Mouse (Mus musculus) ES-Bruce4 (cell line): ENCODE results near the gene Colgalt1. TPM values are rescaled to one million over a fixed set of nuclear protein-coding genes. Genes with fewer than 3 reads are reported as not detected.
A peak's percentile ranks its signal among the peaks of the same experiment; 100 is the strongest.

Experiments
- H3K27ac ChIP-seq: 2 replicates; pipeline ENCODE4 v1.5.1; 2012; ENCODE audit warnings: low read length, inconsistent platforms; ENCODE audit not compliant: insufficient read depth
- H3K27me3 ChIP-seq: 2 replicates; pipeline ENCODE4 v1.6.1; 2012; ENCODE audit warnings: mild to moderate bottlenecking, low read length, inconsistent platforms; ENCODE audit not compliant: control insufficient read depth, poor library complexity, insufficient read depth, severe bottlenecking
- H3K36me3 ChIP-seq: 2 replicates; pipeline ENCODE4 v1.6.1; 2012; ENCODE audit warnings: inconsistent platforms, mild to moderate bottlenecking, low read length, moderate library complexity; ENCODE audit not compliant: control insufficient read depth, poor library complexity, insufficient read depth, severe bottlenecking
- H3K4me1 ChIP-seq: one replicate; pipeline ENCODE4 v1.8.1; 2011; ENCODE audit warnings: low read length; ENCODE audit not compliant: control insufficient read depth, insufficient read depth
- H3K4me3 ChIP-seq: 2 replicates; pipeline ENCODE4 v1.5.1; 2011; ENCODE audit warnings: low read depth, mild to moderate bottlenecking, low read length
- H3K9ac ChIP-seq: 2 replicates; pipeline ENCODE4 v1.6.1; 2012; ENCODE audit warnings: low read depth, mild to moderate bottlenecking, inconsistent platforms; ENCODE audit not compliant: poor library complexity, severe bottlenecking
- H3K9me3 ChIP-seq: replicated peaks from 2 replicates; pipeline ENCODE4 v1.6.1; 2012; ENCODE audit warnings: mild to moderate bottlenecking, low read length, inconsistent platforms; ENCODE audit not compliant: control insufficient read depth, poor library complexity, insufficient read depth, severe bottlenecking
- CTCF ChIP-seq: IDR thresholded peaks from one replicate; pipeline ENCODE4 v1.8.1; 2011; ENCODE audit warnings: low read depth, low read length
- EP300 ChIP-seq: IDR thresholded peaks from 2 replicates; pipeline ENCODE4 v1.6.1; 2011; ENCODE audit warnings: low read depth, low read length; ENCODE audit not compliant: insufficient read depth
- POLR2A ChIP-seq: IDR thresholded peaks from one replicate; pipeline ENCODE4 v1.8.1; 2011; ENCODE audit warnings: low read length; ENCODE audit not compliant: insufficient read depth
- polyA plus RNA-seq: library from polyadenylated mRNA; stranded (reverse); fragments of >200 nt; gene quantifications from 2 replicates; pipeline ENCODE4 v1.2.4, GENCODE M21; 2011; ENCODE audit warnings: low read depth; ENCODE audit not compliant: missing spikeins, insufficient read depth, insufficient read length

Colgalt1 gene
- polyA plus RNA-seq, 1 experiment = 83.2 TPM

DNA sequence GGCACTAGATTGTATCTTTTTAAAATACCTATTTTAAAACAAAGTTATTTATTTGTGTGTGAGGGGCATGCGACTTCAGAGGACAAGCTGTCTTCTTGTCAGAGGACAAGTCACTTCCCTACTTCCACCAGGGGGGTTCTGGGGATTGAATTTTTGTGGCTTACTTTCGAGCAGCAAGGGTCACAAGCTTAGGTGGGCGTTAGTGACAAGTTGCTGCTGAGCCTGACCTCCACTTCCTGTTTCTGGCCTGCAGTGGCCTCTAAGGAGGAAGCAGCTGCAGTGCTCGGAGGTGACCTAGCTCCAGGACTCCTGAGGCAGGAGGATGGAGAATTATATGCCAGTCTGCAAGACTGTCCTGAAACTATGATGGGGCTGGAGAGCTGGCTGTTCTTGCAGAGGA lies 2.6 kb downstream of the Colgalt1 start:
- no peaks in the 10 kb centered on the region for H3K4me1 ChIP-seq
- no peak overlapping the region for H3K27ac ChIP-seq
- no peaks in the 10 kb centered on the region for H3K9me3 ChIP-seq
- peaks cover 19% of the 10 kb centered on the region for H3K36me3 ChIP-seq
- H3K4me3 ChIP-seq = no peak overlapping the region
- TF ChIP-seq CTCF (no peak), EP300 (no peak), POLR2A (no peak)
- H3K9ac ChIP-seq = no peak overlapping the region
- no peaks in the 10 kb centered on the region for H3K27me3 ChIP-seq

DNA sequence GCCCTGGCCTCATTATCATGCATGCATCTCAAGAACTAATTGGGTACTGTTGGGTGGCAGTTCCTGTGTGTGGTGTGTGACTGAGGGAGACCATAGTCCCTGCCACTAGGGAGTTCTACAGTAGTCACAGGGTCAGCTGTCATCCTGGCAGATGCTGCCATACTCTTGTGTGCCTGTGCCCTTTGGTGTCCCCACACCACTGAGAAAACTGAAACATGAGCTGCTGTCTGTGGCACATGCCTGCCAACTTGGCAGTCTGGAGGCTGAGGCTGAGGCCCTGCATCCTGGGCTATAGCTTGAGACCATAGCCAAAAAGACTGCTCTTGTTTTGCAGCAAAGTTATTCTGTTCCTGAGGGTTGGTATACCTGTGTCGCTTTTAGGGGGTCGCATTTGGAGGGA lies 9.0 kb downstream of the Colgalt1 start:
- H3K27ac ChIP-seq = no peak overlapping the region
- peaks cover 22% of the 10 kb centered on the region for H3K9me3 ChIP-seq
- H3K9ac ChIP-seq = no peak overlapping the region
- no peak for TF ChIP-seq EP300
- TF ChIP-seq POLR2A = no peak
- TF ChIP-seq CTCF = no peak
- no peaks in the 10 kb centered on the region for H3K27me3 ChIP-seq
- no peaks in the 10 kb centered on the region for H3K4me1 ChIP-seq
- no peak overlapping the region for H3K4me3 ChIP-seq
- H3K36me3 ChIP-seq = peaks cover 45% of the 10 kb centered on the region

DNA sequence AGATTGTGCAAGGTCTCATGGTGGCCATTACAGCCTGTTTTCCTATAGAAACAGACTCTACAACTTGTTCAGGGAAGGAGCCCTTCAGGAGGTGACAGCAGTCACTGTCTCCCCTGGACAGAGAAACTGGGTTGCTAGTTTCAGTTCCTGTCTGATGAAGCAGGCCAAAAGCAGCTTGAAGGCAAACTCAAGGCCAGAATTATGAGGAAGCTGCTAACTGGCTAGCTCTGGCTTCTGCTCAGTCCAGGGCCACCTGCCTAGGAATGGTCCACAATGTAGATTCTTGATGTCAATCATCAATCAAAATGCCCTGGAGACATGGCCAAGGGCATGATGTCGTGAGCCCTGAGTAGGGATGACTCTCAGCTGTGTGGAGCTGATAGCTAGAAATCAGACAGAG lies 14.3 kb downstream of the Colgalt1 start:
- Histone ChIP-seq H3K4me3 (no peak overlapping the region), H3K4me1 (peaks cover 7% of the 10 kb centered on the region), H3K9me3 (peaks cover 22% of the 10 kb centered on the region), H3K27me3 (no peaks in the 10 kb centered on the region), H3K36me3 (peaks cover 31% of the 10 kb centered on the region), H3K9ac (no peak overlapping the region), H3K27ac (no peak overlapping the region)
- TF ChIP-seq CTCF (no peak), POLR2A (no peak), EP300 (no peak)

DNA sequence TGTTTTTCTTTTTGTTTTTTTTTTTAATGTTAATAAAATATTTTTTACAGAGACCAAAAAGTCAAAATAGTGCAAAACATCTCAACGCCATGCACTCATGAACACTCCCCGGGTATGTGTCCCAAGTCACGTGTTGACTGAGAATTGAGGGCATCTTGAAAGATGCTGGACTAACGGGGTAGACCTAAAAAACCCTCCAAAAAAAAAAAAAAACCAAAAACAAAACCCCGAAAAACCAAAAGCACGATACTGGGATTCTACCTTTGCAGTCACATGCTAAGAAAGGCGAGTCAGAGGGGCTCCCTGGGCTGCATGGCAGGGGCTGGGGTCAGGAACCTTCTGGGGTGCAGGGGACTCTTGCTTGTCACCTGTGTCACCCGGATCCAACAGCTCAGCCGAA lies 16.0 kb downstream of the Colgalt1 start:
- no peak for TF ChIP-seq CTCF
- TF ChIP-seq EP300 = no peak
- TF ChIP-seq POLR2A = no peak
- peaks cover 21% of the 10 kb centered on the region for H3K9me3 ChIP-seq
- peak overlapping the region; percentile 15 for H3K27ac ChIP-seq
- no peaks in the 10 kb centered on the region for H3K27me3 ChIP-seq
- no peak overlapping the region for H3K4me3 ChIP-seq
- H3K9ac ChIP-seq = peak overlapping the region; percentile 0; the same call in 1 of the 2 replicates
- peaks cover 28% of the 10 kb centered on the region for H3K36me3 ChIP-seq
- peaks cover 10% of the 10 kb centered on the region for H3K4me1 ChIP-seq

DNA sequence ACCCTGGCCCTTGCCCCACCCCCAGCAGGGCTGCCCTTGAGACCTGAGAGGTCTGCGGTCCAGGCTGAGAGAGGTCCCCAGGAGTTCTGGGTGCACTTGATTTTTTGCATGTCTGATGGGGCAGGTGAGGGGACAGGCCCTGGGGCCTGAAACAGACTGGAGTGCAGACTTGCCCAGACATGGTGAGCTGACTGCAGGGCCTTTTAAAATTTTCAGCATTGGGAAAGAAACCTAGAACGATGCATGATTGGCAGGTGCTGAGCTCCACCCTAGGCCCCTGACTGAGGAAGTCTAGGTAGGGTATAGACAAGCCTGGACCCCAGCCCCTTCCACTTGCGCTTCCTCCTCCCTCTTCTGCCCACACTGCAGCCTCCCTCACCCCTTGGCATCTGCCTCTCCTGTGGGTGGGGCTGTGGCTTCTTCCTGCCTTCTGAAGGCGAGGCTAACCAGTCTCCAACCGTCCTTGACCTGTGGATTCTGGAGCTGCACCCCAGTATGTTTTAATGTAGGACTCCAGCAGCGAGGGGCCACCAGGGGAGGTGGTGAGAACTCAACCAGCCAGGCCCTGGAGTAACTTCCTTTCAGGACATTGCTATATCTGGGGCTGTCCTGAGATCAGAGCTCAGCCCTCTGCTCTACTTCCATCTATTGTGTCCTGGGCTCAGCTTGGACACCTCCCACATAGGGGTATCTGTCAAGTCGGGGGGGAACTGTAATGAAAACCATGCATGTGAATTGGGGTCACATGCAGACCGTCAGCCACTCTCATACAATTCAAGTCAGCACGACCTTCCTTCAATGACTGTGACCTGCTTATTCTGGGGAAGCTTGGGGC lies 16.7 kb downstream of the Colgalt1 start:
- Histone ChIP-seq H3K9ac (peak overlapping the region; percentile 0; the same call in 1 of the 2 replicates), H3K9me3 (peaks cover 13% of the 10 kb centered on the region), H3K4me3 (no peak overlapping the region), H3K36me3 (peaks cover 21% of the 10 kb centered on the region), H3K27ac (peak overlapping the region; percentile 15), H3K27me3 (no peaks in the 10 kb centered on the region), H3K4me1 (peaks cover 12% of the 10 kb centered on the region)
- no peak for TF ChIP-seq EP300
- no peak for TF ChIP-seq CTCF
- TF ChIP-seq POLR2A = no peak

DNA sequence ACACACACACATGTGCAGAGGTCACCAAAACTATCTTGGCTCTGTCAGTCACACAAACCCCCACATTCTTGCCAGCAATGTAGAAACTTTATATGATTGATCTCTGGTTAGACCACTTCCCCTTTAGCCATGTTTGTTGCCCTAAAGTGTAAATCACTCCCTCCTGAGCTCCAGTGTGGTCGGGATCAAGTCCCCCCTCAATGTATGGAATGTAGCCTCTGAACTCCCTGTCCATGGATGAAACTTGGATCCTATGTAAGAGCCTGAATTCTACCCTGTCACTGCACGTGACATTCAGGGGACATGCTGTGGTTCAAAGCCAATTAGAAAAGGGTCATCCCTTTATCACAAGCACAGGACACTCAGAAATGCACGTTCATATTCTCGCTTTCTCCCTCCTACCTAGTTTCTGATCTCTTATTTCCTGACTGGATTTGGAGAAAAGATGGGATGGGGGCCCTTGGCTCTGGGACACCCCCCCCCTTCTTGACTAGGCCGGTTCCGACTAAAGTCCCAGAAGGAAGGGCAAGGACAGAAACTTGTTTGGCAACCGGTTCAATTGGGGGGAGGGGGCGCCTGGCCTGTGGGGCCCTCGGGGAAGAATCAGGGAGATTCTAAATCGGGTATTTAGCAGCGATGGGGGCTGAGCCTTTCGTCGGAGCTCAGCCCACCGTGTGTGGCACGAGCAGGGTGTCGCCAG lies 17.7 kb downstream of the Colgalt1 start:
- Histone ChIP-seq H3K36me3 (peaks cover 10% of the 10 kb centered on the region), H3K27me3 (no peaks in the 10 kb centered on the region), H3K27ac (peak overlapping the region; percentile 15; the same call in 1 of the 2 replicates), H3K9ac (peak overlapping the region; percentile 68), H3K9me3 (peaks cover 3% of the 10 kb centered on the region), H3K4me3 (peak overlapping the region; percentile 71), H3K4me1 (peaks cover 13% of the 10 kb centered on the region)
- TF ChIP-seq CTCF (no peak), EP300 (no peak), POLR2A (no peak)
